24 mouse cellular contexts compared by ENCODE assay signal in the genomic region with DNA sequence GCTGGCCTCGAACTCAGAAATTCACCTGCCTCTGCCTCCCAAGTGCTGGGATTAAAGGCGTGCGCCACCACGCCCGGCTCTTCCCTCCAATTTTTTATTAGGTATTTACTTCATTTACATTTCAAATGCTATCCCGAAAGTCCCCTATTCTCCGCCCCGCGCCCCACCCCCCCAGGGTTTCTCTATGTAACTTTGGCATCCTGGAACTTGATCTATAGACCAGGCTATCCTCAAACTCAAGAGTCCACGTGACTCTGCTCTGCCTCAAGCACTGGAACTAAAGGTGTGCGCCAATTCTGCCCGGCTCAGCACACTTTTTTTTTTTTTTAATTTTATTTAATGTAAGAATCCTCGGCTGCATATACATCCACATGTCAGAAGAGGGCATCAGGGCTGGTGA. TPM values are rescaled to one million over a fixed set of nuclear protein-coding genes. Genes with fewer than 3 reads are reported as not detected.
"Had no signal": no experiment of that assay in that cellular context is flagged by ENCODE, and none has a peak within 500 bp of the region (broad histone marks: within the 10 kb centered on the region; RNA-seq: fewer than 3 reads in every experiment).

No protein-coding gene starts in this region.

- H3K9me3 ChIP-seq: lung, embryonic 15.5 days; megakaryocyte, embryonic 14.5 days; midbrain, embryonic 13.5 days; midbrain, embryonic 15.5 days; neural tube, embryonic 13.5 days; neural tube, embryonic 15.5 days had no signal

- H3K27me3 ChIP-seq: lung, embryonic 15.5 days; megakaryocyte, embryonic 14.5 days; midbrain, embryonic 13.5 days; midbrain, embryonic 15.5 days; neural tube, embryonic 13.5 days; neural tube, embryonic 15.5 days had no signal

- H3K4me3 ChIP-seq: lung, embryonic 15.5 days; megakaryocyte, embryonic 14.5 days; midbrain, embryonic 13.5 days; midbrain, embryonic 15.5 days; neural tube, embryonic 13.5 days; neural tube, embryonic 15.5 days had no signal

- H3K4me2 ChIP-seq: lung, embryonic 15.5 days; midbrain, embryonic 13.5 days; midbrain, embryonic 15.5 days; neural tube, embryonic 13.5 days; neural tube, embryonic 15.5 days had no signal

- H3K4me1 ChIP-seq: lung, embryonic 15.5 days; midbrain, embryonic 13.5 days; midbrain, embryonic 15.5 days; neural tube, embryonic 13.5 days; neural tube, embryonic 15.5 days had no signal

- DNase-seq: liver, postnatal 0 days; lung, adult 2 months; lung, postnatal 14 days; lung, postnatal 36 days; retina, postnatal 1 day; right cerebral cortex, adult 18-20 months; right cerebral cortex, postnatal 25 days; right cerebral cortex, postnatal 4 days; spleen, adult 18-20 months; thymus, adult 18-20 months; thymus, postnatal 14 days; thymus, postnatal 36 days had no signal

- H3K27ac ChIP-seq: lung, embryonic 15.5 days; macrophage; midbrain, embryonic 13.5 days; midbrain, embryonic 15.5 days; neural tube, embryonic 13.5 days; neural tube, embryonic 15.5 days had no signal

- H3K9ac ChIP-seq: liver, postnatal 0 days; lung, embryonic 15.5 days; midbrain, embryonic 13.5 days; midbrain, embryonic 15.5 days; neural tube, embryonic 13.5 days; neural tube, embryonic 15.5 days had no signal

- ATAC-seq: liver, postnatal 0 days; lung, postnatal 0 days; midbrain, embryonic 13.5 days; midbrain, embryonic 15.5 days had no signal

RNA-seq across cellular contexts. Expression of gene Tac4, which starts 34.4 kb away (rescaled TPM):
- total RNA-seq: megakaryocyte progenitor cell, adult 5-6 weeks; midbrain, postnatal 0 days; monocyte, adult 5-6 weeks had no signal
- polyA plus RNA-seq: liver, postnatal 0 days; lung, embryonic 15.5 days; macrophage; midbrain, embryonic 13.5 days; midbrain, embryonic 15.5 days; midbrain, postnatal 0 days; stomach, embryonic 14.5 days had no signal
